Mouse (Mus musculus) heart, postnatal 25 days (tissue): ENCODE results near the gene Kcnj4. TPM values are rescaled to one million over a fixed set of nuclear protein-coding genes. Genes with fewer than 3 reads are reported as not detected.

Experiments used
- DNase-seq: peaks from one replicate; pipeline ENCODE4 v3.0.0; 2022; ENCODE audit warnings: low spot score
- intact Hi-C: fragments of 180-260 bp; cut with DNase I; formaldehyde crosslinking; loops from one replicate; pipeline ENCODE4 v1.15.1; 2025
- total RNA-seq, 2 experiments: library from RNA; stranded (reverse); gene quantifications; 2 replicates each; pipeline ENCODE4 v1.2.3; 2021

The Kcnj4 gene
- total RNA-seq, 2 experiments from 2014 or later = not detected

DNA sequence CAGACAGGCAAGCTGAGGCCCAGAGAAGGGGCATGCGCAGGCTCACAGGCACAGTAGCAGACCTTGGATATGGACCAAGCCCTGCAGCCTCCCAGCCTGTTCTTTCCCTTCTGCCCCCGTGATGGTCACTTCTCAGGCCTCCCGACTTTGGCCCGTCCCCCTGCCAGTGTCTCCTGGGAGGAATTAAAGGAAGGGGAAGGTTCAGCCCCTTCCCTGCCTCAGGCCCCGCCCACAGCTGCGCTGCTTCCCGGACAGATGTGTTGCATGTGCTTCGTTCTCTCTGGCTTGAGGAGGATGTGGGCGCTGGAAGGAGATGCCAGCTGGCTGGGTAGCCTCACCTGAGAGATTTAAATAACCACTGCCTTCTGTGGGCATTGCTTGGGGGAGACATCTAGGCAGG lies 8.9 kb upstream of the Kcnj4 start:
- intact Hi-C loops = no loop called here

DNA sequence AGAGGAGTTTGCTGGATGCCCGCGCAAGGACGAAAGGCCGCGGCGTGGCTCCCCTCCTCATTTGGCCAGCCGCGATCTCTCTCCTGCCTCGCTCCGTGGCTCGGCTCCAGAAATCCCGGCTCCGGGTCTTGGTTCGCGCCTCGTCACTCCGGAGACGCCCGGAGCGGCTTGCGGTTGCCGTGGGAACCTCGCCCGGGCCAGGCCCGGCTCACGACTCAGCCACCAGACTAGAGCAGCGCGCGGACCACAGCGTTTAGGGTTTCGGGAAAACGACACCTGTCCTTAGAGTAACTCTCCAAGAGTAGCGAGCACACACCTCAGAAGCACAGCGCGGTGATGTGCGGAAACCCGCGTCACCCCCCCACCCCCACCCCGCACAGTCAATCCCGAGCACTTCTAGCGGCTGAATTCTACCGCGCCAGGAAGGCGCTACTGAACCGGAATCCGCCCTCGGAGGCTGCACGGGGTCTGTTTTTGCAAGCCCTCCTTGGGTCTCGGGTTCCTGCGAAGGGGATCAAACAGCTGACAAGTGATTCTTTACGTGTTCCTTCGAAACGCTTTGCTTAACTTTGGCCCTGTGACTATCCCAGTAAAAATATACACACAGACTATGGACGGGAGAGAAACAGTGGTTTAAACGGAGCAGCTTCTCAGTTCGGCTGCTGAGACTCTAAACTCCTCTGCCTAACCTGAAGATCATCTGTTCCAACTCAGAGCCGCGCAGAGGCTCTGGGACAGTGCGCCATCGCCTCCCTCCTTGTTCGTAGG lies 6.7 kb upstream of the Kcnj4 start:
- intact Hi-C loops = no loop called here
- peak; percentile 62 for DNase-seq

More for the DNA sequence above, 8.9 kb upstream of the Kcnj4 start:
- peak; percentile 17 for DNase-seq

DNA sequence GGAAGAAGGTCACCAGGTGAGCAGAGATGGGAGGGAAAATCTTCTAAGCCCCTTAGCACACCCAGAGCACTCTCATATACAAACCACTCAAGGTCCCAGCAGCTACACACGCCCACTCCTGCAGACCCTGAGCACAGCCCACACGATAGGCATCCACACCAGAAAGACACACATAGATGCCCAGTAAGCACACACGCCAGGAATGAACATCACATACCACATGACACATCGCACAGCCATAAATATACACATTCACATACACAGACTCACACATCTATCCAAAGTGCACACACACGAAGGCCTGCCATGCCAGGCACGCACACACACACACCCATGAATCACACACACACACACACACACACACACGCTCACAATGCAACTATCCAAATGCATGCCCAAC lies 5.4 kb upstream of the Kcnj4 start:
- no peak for DNase-seq
- intact Hi-C loops = no loop called here

DNA sequence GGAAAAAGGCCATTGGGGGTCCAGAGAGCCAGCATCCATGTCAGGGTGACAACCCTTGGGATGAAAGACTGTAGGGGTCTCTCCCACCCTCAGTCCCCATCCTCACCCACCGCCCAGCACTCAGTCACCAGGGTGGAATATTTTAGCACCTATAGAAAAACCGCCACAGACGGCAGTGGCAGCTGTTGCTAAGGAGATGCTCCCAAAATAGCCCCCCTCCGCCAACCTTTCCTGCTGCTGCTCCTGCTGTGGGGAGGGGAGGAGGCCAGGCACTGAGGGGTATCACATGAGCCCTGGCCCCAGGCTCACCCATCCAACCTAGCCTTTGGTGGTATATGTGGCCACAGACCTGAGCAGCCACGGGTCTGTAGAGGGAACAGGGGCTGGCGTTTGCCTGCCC lies 5.0 kb upstream of the Kcnj4 start:
- no peak for DNase-seq
- intact Hi-C loops = no loop called here

DNA sequence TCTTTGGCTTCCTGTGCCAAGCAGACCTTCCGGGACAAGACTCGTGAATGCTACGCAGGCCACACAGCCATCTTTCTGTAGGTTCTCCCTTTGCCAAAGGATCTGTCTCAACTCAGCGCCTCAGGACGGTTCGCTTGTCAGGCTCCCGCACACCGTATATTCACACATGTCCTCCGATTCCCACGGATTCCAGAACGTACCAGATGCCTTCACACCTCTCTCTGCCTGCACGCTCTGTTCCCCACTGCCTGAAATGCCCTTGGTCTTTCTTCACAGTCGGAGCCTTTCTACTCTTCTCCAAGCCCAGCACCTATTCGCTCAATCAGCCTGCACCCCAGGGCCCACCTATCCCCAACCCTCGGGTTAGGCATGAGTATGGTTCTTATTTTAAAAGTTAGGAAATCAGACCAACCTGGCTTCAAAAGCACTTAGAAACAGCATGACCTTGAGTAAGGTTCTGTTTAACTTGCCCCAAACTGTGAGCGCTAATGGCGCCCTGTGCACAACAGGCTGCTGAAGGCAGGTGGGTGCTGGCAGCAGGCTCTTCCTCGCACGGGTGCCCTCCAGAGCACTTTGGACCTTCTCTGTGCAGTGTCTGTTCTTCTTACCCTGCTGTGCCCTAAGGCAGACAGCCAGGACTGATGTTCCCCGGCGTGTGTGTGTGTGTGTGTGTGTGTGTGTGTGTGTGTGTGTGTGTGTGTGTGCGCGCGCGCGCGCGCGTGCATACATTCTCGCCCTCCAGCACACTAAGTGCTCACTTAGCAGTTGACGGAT lies 2.2 kb upstream of the Kcnj4 start:
- DNase-seq = no peak

DNA sequence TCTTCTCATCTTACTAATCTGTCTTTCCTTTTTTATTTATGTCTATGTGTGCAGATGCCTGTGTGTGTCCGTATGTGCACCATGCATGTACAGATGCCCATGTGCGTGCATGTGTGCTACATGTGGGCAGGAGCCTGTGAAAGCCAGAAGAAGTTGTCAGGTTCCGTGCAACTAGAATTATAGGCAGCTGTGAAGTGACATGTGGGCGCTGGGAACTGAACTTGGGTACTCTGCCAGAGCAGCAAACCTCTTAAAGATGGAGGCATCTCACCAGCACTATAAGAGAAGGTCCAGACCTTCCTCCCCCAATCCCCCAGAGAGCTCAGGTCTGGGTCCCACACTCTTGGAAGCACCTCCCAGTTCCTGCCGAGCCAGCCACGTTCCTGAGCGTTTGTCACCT lies 1.4 kb upstream of the Kcnj4 start:
- intact Hi-C loops = no loop called here
- no peak for DNase-seq

More for the DNA sequence above, 2.2 kb upstream of the Kcnj4 start:
- intact Hi-C loops = no loop called here

DNA sequence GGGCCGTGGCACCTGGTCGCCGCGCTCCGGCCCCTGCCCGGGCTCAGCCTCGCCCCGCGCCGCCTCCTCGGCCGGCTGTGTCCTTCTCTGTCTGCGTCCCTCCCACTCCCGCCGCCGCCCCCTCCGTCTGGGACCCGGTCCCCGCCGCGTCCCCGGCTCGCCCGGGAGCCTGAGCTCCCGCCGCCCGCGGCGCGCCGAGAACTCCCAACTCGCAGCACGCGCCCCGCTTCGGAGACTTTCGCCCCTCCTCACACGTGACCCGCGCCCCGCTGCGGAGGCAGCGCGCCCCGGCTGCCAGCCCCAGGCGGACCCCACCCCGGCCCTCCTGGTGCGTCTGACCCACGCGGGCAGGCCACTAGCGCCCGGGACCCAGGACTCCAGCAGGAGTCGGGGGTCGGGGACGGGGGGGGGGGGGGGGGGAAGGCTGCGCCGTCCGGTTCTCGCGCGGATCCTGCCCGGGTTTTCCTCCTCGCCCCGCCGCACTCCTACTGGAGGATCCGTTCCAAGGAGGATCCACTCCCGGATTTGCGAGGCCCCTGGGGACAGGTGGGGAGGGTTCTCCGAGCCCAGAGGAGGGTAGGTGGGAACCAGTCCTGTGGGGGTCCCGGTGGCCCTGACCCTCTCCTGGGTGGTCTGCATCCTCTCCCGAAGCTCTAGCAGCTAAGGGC lies 709 bp upstream of the Kcnj4 start:
- DNase-seq = no peak
- intact Hi-C loops = no loop called here

DNA sequence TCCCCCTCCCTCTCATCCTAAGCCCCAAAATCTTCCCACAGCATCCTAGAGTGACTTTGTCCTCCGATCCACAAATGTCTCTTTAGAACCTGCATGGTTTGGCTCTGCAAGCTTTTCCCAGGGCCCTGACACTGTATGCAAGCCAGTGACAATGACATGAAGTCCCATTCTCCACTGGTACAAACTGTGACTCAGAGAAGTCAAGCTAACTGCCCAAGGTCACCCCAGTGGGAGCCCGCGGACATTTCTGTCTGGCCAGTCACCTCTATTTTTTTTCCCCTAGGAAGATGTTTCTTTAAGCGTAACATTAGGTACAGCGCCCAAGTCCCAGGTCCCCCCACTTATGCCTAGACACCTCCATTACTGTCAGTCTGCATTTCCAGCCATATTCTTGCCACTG lies 1.6 kb downstream of the Kcnj4 start:
- intact Hi-C loops = no loop called here
- no peak for DNase-seq

DNA sequence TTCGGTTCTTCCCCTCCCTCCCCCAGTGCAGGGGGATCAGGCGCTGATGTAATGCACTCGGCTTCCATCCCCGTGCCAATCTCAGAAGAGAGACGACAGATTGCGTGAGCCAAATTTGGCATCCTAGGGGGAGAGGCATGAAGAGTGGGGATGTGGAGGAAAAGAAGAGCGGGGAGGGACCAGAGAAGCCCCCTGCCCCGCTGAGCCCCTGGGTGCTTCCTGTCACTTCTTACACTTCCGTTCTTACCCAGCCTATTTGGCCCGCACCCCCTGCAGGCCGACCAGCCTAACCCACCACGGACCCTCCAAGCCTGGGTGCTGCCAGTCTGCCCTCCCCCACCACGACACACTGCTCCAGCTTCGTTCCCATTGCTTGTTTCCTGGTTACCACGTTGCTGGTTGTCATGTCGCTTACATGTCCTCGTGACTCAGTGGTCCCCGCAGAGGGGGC lies 2.1 kb downstream of the Kcnj4 start:
- intact Hi-C loops = no loop called here
- DNase-seq = no peak

DNA sequence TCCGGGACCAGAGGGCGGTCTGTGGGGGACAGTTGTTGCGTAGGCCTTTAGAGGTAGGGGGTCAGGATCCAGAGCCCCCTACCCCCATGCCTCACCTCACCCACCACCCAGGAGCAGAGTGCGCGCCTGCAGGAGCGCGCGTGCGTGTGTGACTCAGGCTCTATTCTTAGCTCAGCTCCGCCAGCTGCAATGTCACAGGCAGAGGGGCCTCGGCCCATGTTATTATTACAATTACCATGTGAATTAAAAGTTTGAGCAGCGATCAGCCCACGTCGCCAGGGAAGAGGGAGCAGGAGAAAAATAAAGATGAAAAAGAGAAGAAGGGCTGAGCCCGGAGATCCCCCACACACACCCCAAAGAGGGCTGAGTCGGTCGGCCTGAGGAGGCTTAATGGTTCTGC lies 4.9 kb downstream of the Kcnj4 start:
- no peak for DNase-seq
- intact Hi-C loops = no loop called here

DNA sequence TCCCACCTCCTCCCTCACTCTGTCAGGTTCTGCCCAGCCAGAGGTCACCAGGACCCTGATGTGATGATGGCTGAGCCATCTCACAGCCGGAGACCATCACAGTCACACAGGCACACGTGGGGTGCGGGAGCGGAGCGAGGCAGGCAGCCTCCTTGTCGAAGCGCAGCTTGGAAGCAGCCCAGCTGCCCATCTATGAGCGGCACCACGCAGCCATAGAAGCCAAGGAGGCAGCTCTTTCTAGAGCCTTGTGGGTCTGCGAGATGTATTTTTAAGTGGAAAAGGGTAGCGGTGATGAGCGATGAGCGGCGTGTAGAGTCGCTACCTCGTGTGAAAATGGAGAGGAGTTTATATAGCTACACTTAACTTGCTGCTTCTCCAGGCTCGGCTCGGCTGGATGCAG lies 11.5 kb downstream of the Kcnj4 start:
- intact Hi-C loops = no loop called here
- no peak for DNase-seq

DNA sequence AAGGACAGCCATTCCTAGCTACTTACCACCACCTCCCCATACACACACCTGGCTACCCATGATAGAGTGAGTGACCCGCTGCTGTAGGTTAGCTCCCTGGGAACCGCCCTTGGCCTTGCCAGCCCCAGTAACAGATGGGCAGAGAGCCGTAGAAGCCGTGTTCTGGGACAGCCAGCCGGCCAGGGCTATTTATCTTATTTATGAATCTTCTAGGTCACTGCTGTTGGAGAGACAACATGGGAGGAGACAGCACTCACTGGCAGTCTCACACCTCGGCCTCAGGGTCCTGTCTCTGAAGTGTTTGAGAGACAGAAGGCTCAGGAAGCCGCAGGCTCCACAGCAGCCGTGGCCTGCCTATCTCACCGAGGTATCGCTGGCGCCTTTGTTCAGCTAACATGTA lies 15.6 kb downstream of the Kcnj4 start:
- intact Hi-C loops = no loop called here

DNA sequence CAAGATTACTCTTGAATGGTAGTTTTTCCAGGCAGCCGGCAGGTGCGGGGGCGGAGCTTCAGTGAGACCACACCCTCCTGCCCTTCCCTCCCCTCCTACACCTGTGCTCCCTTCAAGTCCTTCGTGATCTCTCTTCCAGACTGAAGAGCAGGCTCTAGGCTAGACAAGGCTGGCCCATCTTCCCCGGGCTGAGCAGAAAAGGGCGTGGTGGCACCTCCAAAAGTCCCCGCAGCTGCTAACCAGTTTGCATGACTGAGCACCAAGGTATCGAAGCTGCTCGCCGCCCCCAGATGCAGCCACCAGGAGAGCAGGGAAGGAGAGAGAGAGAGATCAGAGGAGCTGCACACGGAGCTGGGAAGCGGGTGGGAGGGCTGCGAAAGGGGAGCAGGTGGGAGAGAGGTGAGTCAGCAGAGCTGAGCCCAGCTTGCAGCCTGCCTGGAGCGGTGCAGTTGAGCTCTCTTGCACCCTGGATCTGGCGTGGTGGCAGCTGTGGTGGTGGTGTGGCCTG lies 23.8 kb downstream of the Kcnj4 start:
- no peak for DNase-seq
- intact Hi-C loops = no loop called here

More for the DNA sequence above, 15.6 kb downstream of the Kcnj4 start:
- no peak for DNase-seq

DNA sequence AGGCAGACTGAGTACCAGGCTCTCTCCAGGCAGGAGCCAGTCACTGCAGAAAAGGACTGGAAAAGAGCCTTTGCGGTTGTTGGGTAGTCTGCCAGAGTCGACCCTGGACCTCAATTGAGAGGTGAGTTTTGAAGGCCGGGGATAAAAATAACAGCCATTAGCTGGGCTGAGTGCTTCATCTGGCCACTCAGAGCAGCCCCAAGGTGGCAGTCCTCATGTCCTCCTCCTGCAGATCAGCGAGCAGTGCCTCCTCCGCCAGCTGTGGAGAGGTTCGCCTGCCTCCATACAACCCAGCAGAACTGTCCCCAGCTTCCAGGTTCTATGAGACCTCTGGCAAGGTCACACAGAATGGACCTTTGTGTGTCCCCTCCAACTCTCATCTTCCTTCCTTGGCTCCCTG lies 27.8 kb downstream of the Kcnj4 start:
- intact Hi-C loops = no loop called here

DNA sequence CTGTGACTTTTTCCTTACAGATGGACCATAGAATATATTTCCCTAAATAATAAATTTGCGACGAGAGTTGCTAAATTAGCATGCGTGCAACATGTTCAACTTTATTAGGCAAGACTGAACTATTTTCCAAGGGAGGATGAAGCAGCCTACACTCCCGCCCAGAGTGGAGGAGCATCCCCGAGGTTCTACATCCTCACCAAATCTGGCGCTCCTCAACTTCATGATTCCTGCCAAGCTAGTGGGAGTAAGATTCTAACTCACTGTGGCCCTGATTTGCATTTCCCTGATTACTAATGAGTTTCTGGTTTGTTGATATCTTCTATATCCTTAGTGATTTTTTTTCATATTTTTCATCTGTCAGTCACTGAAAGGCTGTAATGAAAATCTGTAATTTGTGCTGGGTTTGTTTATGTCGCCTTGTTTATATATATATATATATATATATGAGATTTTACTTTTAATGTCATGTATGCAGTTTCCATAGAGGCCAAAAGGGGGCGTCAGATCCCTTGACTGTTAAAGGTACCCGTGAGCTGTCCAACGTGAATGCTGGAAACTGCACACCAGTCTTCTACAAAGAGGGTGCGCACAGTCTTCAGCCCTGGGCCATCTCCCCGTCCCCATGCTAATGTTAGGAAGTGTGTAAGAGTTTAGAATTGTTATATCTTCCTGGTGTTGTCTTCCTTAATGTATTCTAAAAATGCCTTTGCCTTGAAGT lies 31.2 kb downstream of the Kcnj4 start:
- DNase-seq = no peak
- intact Hi-C loops = no loop called here

More for the DNA sequence above, 27.8 kb downstream of the Kcnj4 start:
- no peak for DNase-seq

DNA sequence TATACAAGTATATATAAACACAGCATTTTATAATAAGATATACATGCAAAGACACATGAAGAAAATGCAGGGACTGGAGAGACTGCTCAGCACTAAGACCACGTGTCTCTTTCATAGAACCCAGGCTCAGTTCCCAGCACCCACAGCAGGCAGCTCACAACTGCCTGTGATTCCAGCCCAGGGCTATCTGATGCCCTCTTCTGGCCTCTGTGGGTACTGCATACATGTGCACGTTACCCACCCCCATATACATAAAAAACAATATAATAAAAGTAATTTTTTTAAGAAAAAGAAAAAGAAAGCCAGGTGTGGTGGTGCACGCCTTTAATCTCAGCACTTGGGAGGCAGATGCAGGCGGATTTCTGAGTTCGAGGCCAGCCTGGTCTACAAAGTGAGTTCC lies 32.0 kb downstream of the Kcnj4 start:
- no peak for DNase-seq
- intact Hi-C loops = no loop called here

DNA sequence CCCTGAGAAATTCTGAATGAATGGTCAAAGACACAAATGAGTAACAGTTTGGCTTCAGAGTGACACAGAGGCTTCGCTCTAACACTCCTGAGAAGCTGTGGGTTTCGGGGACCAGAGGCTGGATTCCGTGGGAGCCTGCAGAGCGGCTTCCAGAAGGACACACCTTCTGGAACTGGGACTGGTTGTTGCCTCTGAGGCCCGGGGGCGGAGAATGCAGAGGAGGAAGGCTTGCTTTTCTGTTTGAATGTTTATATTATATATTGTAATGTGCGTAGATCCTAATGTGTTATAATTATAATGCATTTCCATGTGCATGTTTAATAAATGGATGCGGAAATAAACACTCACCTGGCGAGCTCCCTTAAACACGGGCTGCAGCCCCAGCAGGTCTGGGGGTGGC lies 33.9 kb downstream of the Kcnj4 start:
- intact Hi-C loops = no loop called here
- DNase-seq = no peak

DNA sequence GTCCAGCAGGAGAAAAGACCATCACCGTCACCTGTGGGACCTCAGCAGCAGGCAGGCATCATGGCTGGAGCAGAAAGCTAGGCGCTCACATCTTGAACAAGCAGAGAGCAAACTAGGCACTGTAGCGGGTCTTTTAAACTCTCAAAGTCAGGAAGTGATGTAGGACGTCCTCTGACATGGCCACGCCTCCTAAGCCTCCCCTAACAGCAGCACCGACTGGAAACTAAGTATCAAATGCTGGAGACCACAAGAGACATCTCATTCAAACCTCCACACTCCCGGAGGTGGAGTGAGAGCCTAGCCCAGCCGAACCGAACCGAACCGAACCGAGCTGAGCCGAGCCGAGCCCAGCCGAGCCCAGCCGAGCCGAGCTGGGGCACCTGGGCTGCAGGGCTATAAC lies 34.5 kb downstream of the Kcnj4 start:
- intact Hi-C loops = no loop called here
- DNase-seq = no peak

DNA sequence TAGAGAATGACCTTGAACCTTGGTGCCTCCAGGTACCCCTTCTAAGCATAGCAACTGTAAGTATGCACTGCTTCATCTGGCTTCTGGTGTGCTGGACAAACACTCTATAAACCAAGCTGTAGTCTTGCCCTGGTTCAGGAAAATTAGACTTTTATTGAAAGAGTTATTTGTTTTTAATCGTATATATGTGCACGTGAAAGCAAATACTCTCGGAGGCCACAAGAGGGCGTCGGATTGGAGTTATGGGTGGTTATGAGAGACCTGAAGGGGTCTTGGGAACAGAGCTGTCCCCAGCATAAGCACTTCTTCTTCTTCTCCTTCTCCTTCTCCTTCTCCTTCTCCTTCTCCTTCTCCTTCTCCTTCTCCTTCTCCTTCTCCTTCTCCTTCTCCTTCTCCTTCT lies 35.5 kb downstream of the Kcnj4 start:
- intact Hi-C loops = loop anchor here (5.0 kb wide), 2 partner anchors 42 to 247 kb away; no protein-coding TSS in a partner anchor
- DNase-seq = no peak
